Mouse (Mus musculus) G1E (cell line): ENCODE measurements around the gene Crebbp.

ENCODE experiments used
- CTCF ChIP-seq: IDR thresholded peaks from 2 replicates; pipeline ENCODE4 v1.5.1; 2012; ENCODE audit warnings: low read depth, low read length, inconsistent platforms, mixed read lengths
- GATA1 ChIP-seq: IDR thresholded peaks from 2 replicates; pipeline ENCODE4 v1.6.1; 2012; ENCODE audit warnings: borderline replicate concordance, low read length, inconsistent platforms, mixed read lengths
- GATA2 ChIP-seq: IDR thresholded peaks from 2 replicates; pipeline ENCODE4 v1.6.1; 2012; ENCODE audit warnings: low read depth, low read length, inconsistent platforms, borderline replicate concordance
- POLR2AphosphoS5 ChIP-seq: IDR thresholded peaks from 2 replicates; pipeline ENCODE4 v1.6.1; 2012; ENCODE audit warnings: low read depth, low read length, inconsistent platforms; ENCODE audit not compliant: insufficient replicate concordance
- TAL1 ChIP-seq: conservative IDR thresholded peaks from 2 replicates; pipeline ENCODE4 v1.6.1; 2012; ENCODE audit warnings: low read depth, low read length, inconsistent platforms, mixed read lengths

GRCm38 (mm10) chr16:4117072-4117471 lies 96.7 kb downstream of the Crebbp start:
- TF ChIP-seq CTCF (no peak), TAL1 (no peak), GATA1 (no peak), POLR2AphosphoS5 (no peak), GATA2 (no peak)
